Mouse (Mus musculus) cerebellum, adult 2 months (tissue): ENCODE results near the gene Dynlt1c.
"Not testable (repeated sequence)": the region's sequence is repeated elsewhere in the genome, so short reads cannot be mapped to it uniquely, and the experiment has no call there.

Source experiments
- CTCF ChIP-seq: fragments of 200-500 bp; IDR thresholded peaks from 2 replicates; pipeline ENCODE4 v1.5.1; 2011; ENCODE audit warnings: low read depth, mild to moderate bottlenecking, control low read depth, low read length, moderate library complexity, borderline replicate concordance; ENCODE audit not compliant: insufficient read depth
- POLR2A ChIP-seq: fragments of 200-500 bp; IDR thresholded peaks from 2 replicates; pipeline ENCODE4 v1.6.1; 2011; ENCODE audit warnings: low read length, control low read depth, borderline replicate concordance; ENCODE audit not compliant: insufficient read depth

- not testable (repeated sequence) for TF ChIP-seq CTCF, POLR2A
Observed at GRCm38 (mm10) chr17:6655567-6656281, 54.3 kb downstream of the Dynlt1c start, which contains the start of gene Dynlt1f.
